Mouse (Mus musculus): Measurements from ENCODE around the gene Rad23a.

- no peak for TF ChIP-seq POLR2A (IDR thresholded peaks at IDR 0.05; ENCODE audit: low read depth, low read length)
- TF ChIP-seq CTCF (IDR thresholded peaks at IDR 0.05; ENCODE audit: extremely low read depth, insufficient read length, insufficient replicate concordance, low read depth, low read length) = no peak
Measured at GRCm38 (mm10) chr8:84797256-84797797, 43.1 kb downstream of the Rad23a start.
